Mouse (Mus musculus): ENCODE results near the gene Rala.

- TF ChIP-seq CTCF (IDR thresholded peaks at IDR 0.05; ENCODE audit: extremely low read depth, insufficient read length, insufficient replicate concordance, low read depth, low read length) (no peak), POLR2A (IDR thresholded peaks at IDR 0.05; ENCODE audit: low read depth, low read length) (no peak)
Measured at GRCm38 (mm10) chr13:17960613-17961012, 16.6 kb upstream of the Rala start.

All from small intestine, adult 2 months (tissue).